Mouse (Mus musculus): ENCODE measurements around the gene Cd84. TPM values are rescaled to one million over a fixed set of nuclear protein-coding genes. Genes with fewer than 3 reads are reported as not detected.
"Not testable (repeated sequence)": the region's sequence is repeated elsewhere in the genome, so short reads cannot be mapped to it uniquely, and the experiment has no call there.

Cd84 gene
- total RNA-seq, 2 experiments from 2014 or later: 0.28 to 0.70 TPM

DNA sequence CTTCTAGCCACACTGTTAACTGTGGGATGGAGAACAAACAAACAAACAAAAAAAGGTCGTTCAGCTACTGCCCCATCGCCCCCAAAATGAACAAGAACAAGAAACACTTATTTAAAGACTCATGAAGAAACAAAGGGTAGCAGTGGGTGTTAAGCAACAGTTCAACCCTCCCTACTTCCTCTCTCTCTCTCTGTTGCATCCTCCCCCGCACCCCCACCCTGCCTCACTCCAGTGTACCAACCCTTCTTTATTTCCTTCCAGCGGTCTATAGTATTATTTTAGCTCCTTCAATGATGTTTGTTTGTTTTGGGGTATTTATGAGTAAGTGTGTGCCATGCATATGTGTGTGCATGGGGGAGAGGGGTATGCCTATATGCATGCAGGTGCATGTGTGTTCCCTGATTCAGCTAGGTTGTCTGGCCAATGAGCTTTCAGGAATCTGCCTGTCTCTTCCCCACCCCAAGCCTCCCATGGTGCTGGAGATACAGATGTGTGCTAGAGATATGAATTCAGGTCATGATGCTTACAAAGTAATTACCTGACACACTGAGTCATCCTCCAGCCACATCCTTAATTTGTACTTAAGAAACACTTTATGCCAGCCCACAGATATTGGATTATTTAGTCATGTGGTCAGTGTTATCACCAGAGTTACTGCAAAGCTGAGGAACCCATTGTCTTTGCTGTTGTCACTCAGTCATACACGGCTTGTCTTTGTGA is 5.7 kb downstream of the Cd84 start:
- intact Hi-C loops (cut with DNase I): no loop called here
- no peak for DNase-seq
- TF ChIP-seq CTCF (IDR thresholded peaks at IDR 0.05): no peak
- Histone ChIP-seq H3K4me3 (no peak overlapping the region), H3K27ac (no peak overlapping the region)

DNA sequence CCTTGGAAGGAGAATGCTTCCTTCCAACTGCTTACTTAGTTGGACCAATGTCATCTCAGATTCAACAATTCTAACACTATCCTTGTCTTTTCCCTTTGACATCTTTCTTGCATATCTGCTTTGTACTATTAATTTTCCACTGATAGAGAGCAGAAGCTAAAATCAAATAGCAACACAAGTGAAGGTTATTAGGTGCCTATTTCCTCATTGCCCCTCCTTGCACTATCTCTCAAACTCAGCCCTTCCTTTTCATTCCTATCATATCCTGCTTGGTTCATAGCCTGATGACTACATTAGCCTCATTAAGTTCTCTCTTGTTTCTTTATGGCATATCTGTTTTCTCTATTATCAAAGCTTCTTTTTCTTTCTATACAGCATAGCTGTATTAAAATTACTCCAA is 8.7 kb downstream of the Cd84 start:
- Histone ChIP-seq H3K27ac (no peak overlapping the region), H3K4me3 (no peak overlapping the region)
- intact Hi-C loops (cut with DNase I): no loop called here
- DNase-seq: no peak
- TF ChIP-seq CTCF (IDR thresholded peaks at IDR 0.05): no peak

DNA sequence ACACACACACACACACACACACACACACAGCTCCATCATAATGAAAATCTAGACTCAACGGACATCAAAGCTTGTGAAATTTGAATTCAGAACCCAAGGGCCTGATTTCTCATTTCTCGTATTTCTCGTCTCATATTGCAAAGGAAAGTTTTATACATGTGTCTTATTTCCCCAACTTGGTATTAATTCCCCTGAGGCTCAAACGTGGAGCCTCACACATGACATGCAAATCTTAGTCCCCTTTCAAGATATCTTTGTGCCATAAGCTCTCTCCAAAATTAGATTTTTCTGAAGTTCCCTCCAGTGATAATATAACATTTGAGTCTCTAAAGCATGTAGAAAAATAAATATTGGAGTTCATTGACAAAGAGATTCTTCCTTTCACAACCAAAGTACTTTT is 9.3 kb downstream of the Cd84 start:
- DNase-seq: no peak
- intact Hi-C loops (cut with DNase I): no loop called here
- no peak overlapping the region for H3K4me3 ChIP-seq
- H3K27ac ChIP-seq: no peak overlapping the region
- TF ChIP-seq CTCF (IDR thresholded peaks at IDR 0.05): no peak

DNA sequence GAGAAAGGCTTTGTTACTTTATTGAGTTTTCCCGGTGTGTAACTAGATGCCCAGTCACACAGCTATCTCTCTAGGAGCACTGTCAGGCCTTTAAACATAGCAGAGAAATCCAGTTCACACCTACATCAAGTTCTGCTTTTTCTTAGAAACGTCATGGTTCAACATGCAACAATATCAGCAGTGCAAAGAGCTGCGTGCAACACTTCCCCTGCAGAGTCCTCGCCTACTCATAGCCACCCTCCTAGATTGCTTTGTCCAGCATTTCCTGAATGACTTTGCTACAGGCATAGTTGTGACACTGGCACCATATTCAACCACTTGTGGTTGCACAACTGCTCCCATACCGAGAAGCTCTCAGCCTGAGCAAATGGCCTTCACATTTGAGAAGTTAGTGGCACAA is 10.0 kb downstream of the Cd84 start:
- no peak overlapping the region for H3K27ac ChIP-seq
- intact Hi-C loops (cut with DNase I): no loop called here
- no peak for DNase-seq
- H3K4me3 ChIP-seq: no peak overlapping the region
- no peak for TF ChIP-seq CTCF (IDR thresholded peaks at IDR 0.05)

DNA sequence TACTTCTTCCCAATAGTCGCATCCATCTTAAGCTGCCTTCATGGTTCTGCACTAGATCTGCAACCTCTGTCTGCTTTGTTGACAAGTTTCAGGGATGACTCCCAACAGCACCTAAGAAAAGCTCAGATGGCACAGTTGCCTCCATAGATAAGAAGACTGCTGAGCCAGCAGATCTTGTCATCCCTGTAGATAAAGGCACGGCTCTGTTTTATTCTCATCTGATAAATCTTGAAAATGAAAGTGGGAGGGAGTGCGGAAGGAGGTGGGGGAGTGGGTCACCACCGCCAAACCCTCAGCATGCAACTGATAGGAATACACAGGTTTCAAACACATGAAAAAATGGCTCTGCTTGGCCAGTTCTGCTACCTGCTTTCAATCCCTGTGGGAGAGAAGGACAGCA is 26.0 kb downstream of the Cd84 start:
- no peak for TF ChIP-seq CTCF (IDR thresholded peaks at IDR 0.05)
- DNase-seq: no peak
- intact Hi-C loops (cut with DNase I): no loop called here
- Histone ChIP-seq H3K27ac (no peak overlapping the region), H3K4me3 (no peak overlapping the region)

DNA sequence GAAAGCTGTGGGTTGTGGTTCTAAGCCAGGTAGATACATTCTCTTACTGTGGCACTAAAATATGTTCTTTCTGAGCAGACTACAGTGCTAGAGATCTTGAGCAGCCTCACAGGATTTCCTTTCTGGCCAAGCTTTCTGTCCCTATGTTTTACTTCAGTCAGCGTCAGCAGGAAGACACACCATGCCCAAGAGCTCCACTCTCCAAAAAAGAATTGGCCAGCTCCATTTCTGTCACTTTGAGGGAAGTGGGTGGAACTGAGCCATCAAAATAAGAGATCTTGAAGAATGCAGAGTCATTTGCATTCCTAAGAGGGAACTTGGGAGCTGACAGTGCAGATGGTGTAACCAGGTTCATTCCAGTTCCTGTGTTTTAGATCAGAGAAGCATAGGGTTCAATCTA is 47.5 kb downstream of the Cd84 start:
- no peak overlapping the region for H3K4me3 ChIP-seq
- DNase-seq: no peak
- no peak for TF ChIP-seq CTCF (IDR thresholded peaks at IDR 0.05)
- no peak overlapping the region for H3K27ac ChIP-seq
- intact Hi-C loops (cut with DNase I): no loop called here

DNA sequence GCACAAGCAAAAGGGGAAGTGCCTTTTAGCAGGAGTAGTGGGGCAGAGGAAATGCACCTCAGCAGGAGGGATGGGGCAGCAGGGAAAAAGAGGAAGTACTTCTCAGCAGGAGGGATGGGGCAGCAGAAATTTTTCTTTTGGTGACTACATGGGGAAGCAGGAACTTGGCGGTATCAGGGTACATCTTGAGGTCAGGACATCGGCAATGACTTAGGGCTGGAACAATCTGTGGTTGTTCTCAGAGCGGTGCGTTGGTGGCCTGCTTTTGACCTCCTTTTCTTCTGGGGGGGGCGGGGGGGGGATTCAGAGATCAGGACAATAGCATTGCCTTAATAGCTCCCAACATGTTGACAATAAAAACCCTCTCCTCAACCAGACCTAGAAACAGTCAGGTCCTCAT is 55.9 kb downstream of the Cd84 start, which contains the start of gene Gm10521:
Gene Gm10521 (plus strand): TSS at position 301 of the 400 bp plus-strand sequence.
- DNase-seq; intact Hi-C loops (cut with DNase I); H3K4me3 ChIP-seq; H3K27ac ChIP-seq: not testable (repeated sequence)

DNA sequence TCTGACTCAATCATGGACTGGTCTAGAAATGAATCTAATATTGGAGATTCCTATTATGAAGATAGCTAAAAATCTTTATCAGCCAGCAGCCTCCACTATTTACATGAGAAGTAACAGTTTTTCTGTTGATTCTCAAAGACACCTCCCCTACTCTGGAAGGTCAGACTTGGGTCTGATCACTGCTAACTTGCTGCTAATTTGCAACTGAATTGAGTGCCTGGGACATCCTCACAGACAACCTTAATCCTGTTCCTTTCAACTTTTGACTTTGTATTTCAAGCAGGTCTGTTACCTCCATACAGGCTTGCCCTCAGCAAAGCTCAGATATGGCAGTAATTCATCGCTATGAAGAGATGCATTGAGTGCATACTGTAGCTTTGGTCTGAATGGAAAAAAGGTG is 64.5 kb downstream of the Cd84 start:
- no peak overlapping the region for H3K4me3 ChIP-seq
- DNase-seq: no peak
- intact Hi-C loops (cut with DNase I): no loop called here
- no peak for TF ChIP-seq CTCF (IDR thresholded peaks at IDR 0.05)
- H3K27ac ChIP-seq: no peak overlapping the region

DNA sequence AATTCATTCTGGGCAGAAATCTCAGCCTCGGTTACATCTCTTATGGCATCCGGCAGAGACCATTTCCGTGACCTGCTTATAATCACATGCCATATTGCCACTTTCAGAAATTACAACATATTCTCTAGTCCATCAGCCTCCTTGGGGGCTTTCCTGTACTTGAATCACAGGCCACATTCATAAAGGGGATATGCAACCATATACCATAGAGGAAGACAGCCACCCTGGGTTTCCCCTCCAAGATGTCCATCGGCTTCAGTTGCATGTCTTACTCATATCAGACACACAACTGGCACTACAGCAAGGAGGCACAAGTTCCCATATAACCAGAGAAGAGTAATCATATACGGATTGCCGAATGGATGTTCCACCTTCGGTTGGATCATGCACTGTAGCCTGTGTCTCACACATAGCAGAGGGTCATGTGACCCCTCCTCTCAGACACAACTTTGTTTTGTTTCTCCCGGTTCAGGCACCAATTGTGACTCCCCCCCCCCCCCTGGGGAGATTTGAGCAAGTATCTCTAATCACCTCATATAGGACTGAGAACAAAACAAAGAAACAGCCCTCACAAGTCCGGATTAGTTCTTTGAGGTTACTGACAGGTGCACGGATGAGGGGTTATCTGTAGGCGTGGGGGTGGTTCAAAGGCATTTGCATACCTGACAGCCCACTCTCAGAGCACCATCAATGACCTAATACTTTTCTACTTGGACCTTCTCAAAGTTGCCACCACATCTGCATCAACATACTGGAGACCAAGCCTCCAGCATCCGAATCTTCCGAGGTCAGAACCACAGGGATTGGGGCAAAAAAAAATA is 76.4 kb downstream of the Cd84 start:
- intact Hi-C loops (cut with DNase I): no loop called here
- no peak for TF ChIP-seq CTCF (IDR thresholded peaks at IDR 0.05)
- DNase-seq: no peak
- no peak overlapping the region for H3K27ac ChIP-seq
- H3K4me3 ChIP-seq: no peak overlapping the region

DNA sequence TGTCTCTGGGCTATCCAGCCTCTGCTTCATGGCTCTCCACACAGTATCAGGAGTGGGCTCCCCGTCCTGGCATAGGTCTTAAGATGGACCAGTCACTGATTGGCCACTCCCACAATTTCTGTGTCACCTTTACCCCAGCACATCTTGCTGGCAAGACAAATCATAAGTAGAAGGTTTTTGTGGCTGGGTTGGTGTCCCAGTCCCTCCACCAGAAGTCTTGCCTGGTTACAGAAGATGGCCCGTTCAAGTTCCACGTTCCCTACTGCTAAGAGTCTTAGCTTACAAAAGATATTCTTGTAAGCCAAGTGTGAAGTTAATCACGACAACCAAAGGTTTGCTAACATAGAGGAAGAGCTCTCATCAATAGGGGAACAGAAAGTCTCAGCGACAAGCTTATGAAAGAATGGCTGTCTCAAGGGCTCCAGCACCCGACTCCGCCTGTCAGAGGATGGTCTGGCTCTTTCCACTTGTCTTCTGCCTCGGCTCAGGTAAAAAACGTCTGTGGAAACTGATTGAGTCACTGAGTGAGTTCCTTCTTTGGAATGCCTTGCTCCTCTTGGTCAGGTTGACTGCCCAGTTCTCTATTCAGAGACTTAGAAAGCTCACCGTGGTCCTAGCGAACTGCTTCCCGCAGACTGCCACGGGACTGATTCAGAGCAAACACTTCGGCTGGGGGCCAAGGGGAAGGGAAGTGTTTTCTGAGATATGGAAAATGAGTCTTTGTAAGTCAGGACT is 78.0 kb downstream of the Cd84 start, which contains the start of gene Slamf6:
Gene Slamf6 (plus strand): TSS at position 211 of the 735 bp plus-strand sequence.
- Histone ChIP-seq H3K4me3 (no peak within 1 kb of the TSS), H3K27ac (no peak within 1 kb of the TSS)
- intact Hi-C loops (cut with DNase I): no loop called here
- DNase-seq: peak; percentile 17
- no peak for TF ChIP-seq CTCF (IDR thresholded peaks at IDR 0.05)

DNA sequence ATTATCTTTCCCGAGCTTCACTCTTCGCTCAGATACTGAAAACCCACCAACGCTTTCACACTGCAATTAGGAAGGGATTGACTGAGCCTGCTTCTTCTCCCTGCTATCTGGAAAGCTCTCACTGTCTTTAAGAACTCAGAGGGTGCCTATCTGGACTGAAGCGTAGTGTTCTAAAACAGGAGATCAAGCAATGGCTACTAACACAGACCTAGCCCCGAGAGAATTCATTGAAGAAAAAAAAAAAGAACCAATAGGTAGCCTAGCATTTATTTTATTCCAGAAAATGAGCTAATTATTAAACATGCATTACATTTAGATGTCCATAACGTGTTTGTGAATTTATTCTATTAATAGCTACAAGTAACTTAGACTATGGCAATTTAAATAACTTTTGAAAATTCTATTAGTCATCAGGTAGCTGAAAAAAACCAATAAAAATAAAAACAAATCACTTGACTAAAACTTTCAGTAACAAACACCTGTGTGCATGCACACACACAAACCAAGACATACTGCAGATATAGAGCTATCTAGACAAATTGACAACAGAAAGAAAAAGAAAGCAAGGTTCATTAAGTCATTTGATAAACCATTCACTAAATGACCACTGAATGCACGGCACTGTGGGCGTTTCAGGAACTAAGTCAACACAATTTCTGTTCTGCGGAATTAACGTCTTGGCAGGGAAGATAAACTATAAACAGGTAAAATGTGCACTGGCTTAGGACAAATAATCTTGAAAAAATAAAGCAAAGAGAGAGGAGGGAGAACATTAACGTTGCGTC is 78.8 kb downstream of the Cd84 start:
- H3K4me3 ChIP-seq: no peak overlapping the region
- no peak overlapping the region for H3K27ac ChIP-seq
- DNase-seq: no peak
- no peak for TF ChIP-seq CTCF (IDR thresholded peaks at IDR 0.05)
- intact Hi-C loops (cut with DNase I): no loop called here

DNA sequence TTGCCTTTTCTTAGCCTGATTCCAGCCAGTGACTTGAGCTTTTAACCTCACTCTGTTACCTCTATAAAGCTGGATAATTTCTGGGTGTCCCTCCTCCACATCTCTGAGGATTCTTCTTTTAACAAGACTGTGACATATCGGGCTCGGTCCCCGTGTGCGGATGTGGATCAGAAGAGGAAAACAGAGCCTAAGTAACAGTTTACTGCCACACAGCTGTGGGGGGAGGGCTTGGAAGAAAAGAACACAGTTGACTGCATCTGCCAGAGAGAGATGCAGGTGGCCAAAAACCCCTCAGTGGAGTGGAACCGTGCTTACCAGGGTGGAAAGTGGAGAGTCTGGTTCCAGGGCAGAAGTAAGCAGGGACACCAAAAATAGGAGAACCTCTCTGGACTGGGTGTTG is 79.7 kb downstream of the Cd84 start:
- Histone ChIP-seq H3K27ac (no peak overlapping the region), H3K4me3 (no peak overlapping the region)
- TF ChIP-seq CTCF (IDR thresholded peaks at IDR 0.05): no peak

More for the DNA sequence above, 79.7 kb downstream of the Cd84 start:
- DNase-seq: no peak
- intact Hi-C loops (cut with DNase I): no loop called here
